Mouse (Mus musculus) mouse embryonic stem cell (cell line): ENCODE results near the gene Gm43302.
"Not testable (repeated sequence)": the region's sequence is repeated elsewhere in the genome, so short reads cannot be mapped to it uniquely, and the experiment has no call there.

Experiments used
- in situ Hi-C, 2 experiments: fragments of 300-500 bp; cut with MboI; formaldehyde crosslinking; loops; 1 replicate in 1 of 2; 3 replicates in 1 of 2; pipeline ENCODE4 v1.14.3; 2019 to 2020; ENCODE audit warnings: low sequenced_read_pairs in 2 of 2, low pct_unique_long_range_greater_than_20kb in 1 of 2, mixed read lengths in 1 of 2; ENCODE audit not compliant: unreplicated experiment in 1 of 2

Gm43302 gene

GRCm38 (mm10) chr5:105236040-105236439, 57.5 kb downstream of the Gm43302 start:
- in situ Hi-C loops, result not testable (repeated sequence)

DNA sequence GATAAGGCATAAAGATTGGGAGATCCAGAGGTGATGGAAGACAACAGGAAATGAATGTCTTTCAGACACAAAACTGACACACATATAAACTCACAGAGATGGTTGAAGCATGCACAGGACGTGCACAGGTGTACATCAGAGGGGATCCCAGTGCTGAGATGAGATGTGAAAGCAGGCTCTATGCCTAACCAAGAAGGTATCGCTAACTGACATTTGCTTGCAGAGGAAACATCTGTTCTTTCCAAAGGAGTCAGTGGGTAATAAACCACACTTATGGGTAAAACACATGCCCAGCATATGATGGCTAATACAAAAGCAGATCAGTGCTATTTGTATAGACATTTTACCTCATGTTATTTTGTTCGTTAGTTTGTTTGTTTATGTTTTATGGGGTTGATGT, 84.5 kb downstream of the Gm43302 start:
- in situ Hi-C loops, result not testable (repeated sequence)

DNA sequence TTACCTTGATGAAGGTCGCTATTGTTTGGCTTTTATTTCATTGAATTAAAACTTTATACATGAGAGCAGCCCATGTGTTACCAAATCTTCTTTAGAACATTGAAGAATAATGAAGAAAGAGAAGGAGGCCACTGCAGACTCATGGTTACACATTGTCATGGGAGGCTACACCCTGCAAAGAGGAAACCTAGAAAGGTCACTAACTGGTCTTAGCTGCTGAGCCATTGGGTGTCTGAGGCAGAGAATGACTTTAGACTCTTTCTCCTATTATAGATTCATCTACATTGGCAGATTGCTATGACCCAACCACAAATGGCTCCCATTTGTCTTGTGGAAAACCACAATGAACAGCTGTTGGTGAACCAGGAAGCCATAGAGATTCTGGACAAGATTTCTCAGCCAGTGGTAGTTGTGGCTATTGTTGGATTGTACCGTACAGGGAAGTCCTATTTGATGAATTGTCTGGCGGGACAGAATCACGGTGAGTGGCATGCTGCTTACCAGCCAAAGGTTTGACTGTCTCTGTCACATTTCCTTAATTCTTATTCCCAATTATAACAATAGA, 92.6 kb downstream of the Gm43302 start:
- in situ Hi-C loops, result not testable (repeated sequence)

- in situ Hi-C loops, result not testable (repeated sequence)
Measured at GRCm38 (mm10) chr5:105199149-105199548, 94.3 kb downstream of the Gm43302 start.

DNA sequence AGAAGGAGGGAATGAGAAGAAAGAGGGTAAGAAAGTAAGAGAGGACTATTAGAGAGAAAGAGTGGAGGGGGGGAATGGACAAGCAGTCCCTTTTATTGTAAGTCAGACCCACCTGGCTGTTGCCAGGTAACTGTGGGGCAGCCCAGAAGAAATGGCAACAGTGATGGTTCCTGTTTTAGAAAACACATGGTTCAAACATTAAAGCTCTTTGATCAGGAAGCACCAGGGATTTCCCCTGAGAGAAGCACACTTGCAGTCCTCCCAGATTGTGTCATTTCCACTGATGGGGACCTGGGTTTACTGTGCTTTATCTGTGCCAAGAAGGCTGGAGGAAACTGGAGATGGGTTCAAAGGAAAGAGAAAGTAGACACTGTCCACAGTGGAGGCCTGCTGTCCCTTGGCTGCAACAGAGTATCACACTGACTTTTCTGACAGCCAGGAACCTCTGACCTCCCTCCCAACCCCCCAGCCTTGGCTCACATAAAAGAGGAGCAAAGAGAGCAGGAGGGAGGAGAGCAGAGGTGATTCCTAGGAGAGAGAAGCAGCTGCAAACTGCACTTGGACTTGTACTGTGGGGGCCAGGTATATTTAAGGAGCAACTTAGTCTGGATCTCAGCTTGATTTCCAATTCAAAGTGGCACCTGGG, 95.5 kb downstream of the Gm43302 start:
- in situ Hi-C loops, result not testable (repeated sequence)

DNA sequence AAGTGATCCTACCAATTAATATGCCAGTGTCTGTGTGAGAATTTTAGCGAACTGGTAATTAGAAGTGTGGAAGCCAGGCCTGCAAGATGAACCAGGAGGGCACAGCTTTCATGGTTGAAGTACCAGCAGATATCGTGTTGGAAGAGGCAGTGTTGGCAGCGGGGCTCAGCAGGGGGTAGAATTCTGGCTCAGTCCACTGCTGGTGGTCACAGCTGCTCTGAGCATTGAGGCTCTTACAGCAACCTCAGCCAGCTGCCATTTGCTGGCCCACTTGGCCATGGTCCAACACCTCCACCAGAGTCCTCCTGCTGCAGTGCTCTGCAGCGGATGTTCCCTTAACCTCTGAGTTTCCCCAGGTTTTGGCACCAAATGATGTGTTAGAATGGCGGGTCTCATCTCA, 97.2 kb downstream of the Gm43302 start:
- in situ Hi-C loops, result not testable (repeated sequence)

DNA sequence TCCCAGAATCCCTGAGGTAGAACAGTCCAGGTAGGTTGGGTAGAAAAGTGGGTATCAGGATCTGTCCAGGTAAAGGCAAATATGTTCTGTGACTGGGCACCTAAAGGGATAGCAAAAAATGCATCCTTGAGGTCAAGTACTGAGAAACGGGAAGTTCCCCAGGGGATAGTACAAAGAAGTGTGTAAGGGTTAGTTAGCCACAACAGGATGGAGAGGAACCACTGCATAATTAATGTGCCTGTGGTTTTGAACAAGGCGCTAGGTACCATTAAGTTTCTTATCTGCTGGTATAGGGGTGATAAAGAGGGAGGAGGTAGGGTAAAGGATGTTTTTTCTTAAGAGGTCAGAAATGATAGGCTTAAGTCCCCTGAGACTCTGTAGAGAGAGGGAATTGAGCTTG, 101.0 kb downstream of the Gm43302 start:
- in situ Hi-C loops, result not testable (repeated sequence)

GRCm38 (mm10) chr5:105181446-105181845, 112.0 kb downstream of the Gm43302 start:
- in situ Hi-C loops, result no loop called here
